19 mouse cellular contexts compared by ENCODE assay signal in the genomic region with DNA sequence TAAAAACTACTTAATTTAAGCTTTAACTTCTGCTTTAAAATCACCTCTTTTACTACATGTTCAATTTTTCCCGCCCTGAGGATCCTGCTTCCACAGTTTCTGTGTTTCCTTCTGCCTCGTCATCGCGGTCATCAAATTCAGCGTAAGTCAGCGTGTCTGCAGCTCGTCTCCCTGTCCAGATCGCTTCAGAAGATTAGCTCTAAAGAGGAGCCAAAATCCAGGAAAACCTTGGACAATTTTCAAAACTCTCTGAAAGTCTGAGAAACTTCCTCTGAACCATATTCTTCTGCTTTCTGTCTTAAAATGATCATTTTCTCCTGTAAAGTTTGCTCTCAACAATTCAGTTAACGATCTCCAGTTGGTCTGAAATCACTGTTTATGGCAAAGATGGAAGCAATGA.
DNase-seq lines count a peak whose midpoint lies in the region; ATAC-seq and TF ChIP-seq lines count a peak whose summit lies in the region.
"Had no signal": no experiment of that assay in that cellular context is flagged by ENCODE, and none has a peak within 500 bp of the region (broad histone marks: within the 10 kb centered on the region; RNA-seq: fewer than 3 reads in every experiment).

No protein-coding gene starts in this region.

- no peaks in the 10 kb centered on the region for H3K4me1 ChIP-seq in intestine, embryonic 14.5 days (replicated peaks; ENCODE audit: control insufficient read depth, insufficient read depth, low read length)
- no peaks in the 10 kb centered on the region for H3K4me1 ChIP-seq in intestine, postnatal 0 days (replicated peaks; ENCODE audit: control insufficient read depth, insufficient read depth, low read length)
- H3K4me1 ChIP-seq: forebrain, embryonic 13.5 days; midbrain, embryonic 12.5 days had no signal

- H3K27me3 ChIP-seq in intestine, embryonic 14.5 days (replicated peaks; ENCODE audit: control insufficient read depth, insufficient read depth, low read length): no peaks in the 10 kb centered on the region
- H3K27me3 ChIP-seq in intestine, postnatal 0 days (replicated peaks; ENCODE audit: control insufficient read depth, insufficient read depth, low read length): no peaks in the 10 kb centered on the region
- H3K27me3 ChIP-seq: forebrain, embryonic 13.5 days; midbrain, embryonic 12.5 days had no signal

- H3K36me3 ChIP-seq in intestine, embryonic 14.5 days (ENCODE audit: control insufficient read depth, insufficient read depth, low read length): no peaks in the 10 kb centered on the region
- H3K36me3 ChIP-seq in intestine, postnatal 0 days (ENCODE audit: control insufficient read depth, insufficient read depth): no peaks in the 10 kb centered on the region
- H3K36me3 ChIP-seq: G1E; midbrain, embryonic 12.5 days had no signal

- 43% methylated on average over 9 of the region's 9 CpGs for WGBS in intestine, embryonic 14.5 days
- 66% methylated on average over 9 of the region's 9 CpGs for WGBS in intestine, postnatal 0 days

- peak overlapping the region; percentile 38; the same call in 1 of the 2 replicates for H3K27ac ChIP-seq in intestine, embryonic 14.5 days (ENCODE audit: low read depth)
- H3K27ac ChIP-seq in intestine, postnatal 0 days (ENCODE audit: low read depth, low read length): no peak overlapping the region
- H3K27ac ChIP-seq: forebrain, embryonic 13.5 days; layer of hippocampus, adult 2 months; midbrain, embryonic 12.5 days had no signal

- no peak overlapping the region for H3K4me3 ChIP-seq in intestine, embryonic 14.5 days (ENCODE audit: low read depth, low read length)
- H3K4me3 ChIP-seq in intestine, postnatal 0 days (ENCODE audit: low read depth, low read length): no peak overlapping the region
- H3K4me3 ChIP-seq: forebrain, embryonic 13.5 days; layer of hippocampus, adult 2 months; midbrain, embryonic 12.5 days had no signal

- peak; percentile 1 to 2 for DNase-seq in cerebellum, postnatal 14 days
- DNase-seq in cerebellum, adult 8-10 months: no peak
- no peak for DNase-seq in intestine, embryonic 14.5 days (ENCODE audit: low spot score)
- peak; percentile 6 for DNase-seq in ovary, postnatal 14 days (ENCODE audit: low spot score)
- DNase-seq in ovary, adult 18-20 months (ENCODE audit: low spot score): no peak
- no peak for DNase-seq in left cerebral cortex, adult 8-10 months (ENCODE audit: low spot score in 2 of 2)
- DNase-seq: adrenal gland, postnatal 25 days; cerebellum, adult 11-12 months; lung, adult 2 months; right cerebral cortex, adult 18-20 months; thymus, postnatal 25 days had no signal

- no peak for TF ChIP-seq CTCF in intestine, postnatal 0 days (IDR thresholded peaks at IDR 0.05; ENCODE audit: low read depth)

- no peak overlapping the region for H3K9ac ChIP-seq in intestine, embryonic 14.5 days (ENCODE audit: low read length)
- H3K9ac ChIP-seq in intestine, postnatal 0 days (ENCODE audit: low read depth, low read length): no peak overlapping the region
- H3K9ac ChIP-seq: forebrain, embryonic 13.5 days; midbrain, embryonic 12.5 days had no signal

- no peak for ATAC-seq in intestine, embryonic 14.5 days (replicated peaks; ENCODE audit: low FRiP score, low TSS enrichment, low read depth)
- ATAC-seq in intestine, postnatal 0 days: no peak
- ATAC-seq: forebrain, embryonic 13.5 days; inflammation-experienced regulatory T-cells, adult 6 months had no signal

- H3K9me3 ChIP-seq in intestine, embryonic 14.5 days (ENCODE audit: control insufficient read depth, low read length): no peaks in the 10 kb centered on the region
- H3K9me3 ChIP-seq in intestine, postnatal 0 days (ENCODE audit: control insufficient read depth): no peaks in the 10 kb centered on the region
- H3K9me3 ChIP-seq: forebrain, embryonic 13.5 days; G1E; midbrain, embryonic 12.5 days had no signal

- H3K4me2 ChIP-seq in intestine, embryonic 14.5 days (ENCODE audit: low read length): no peak overlapping the region
- H3K4me2 ChIP-seq in intestine, postnatal 0 days (replicated peaks; ENCODE audit: low read depth): no peak overlapping the region
- H3K4me2 ChIP-seq: forebrain, embryonic 13.5 days; heart, embryonic 11.5 days; liver, embryonic 11.5 days; midbrain, embryonic 12.5 days had no signal

Comparison
In these comparisons a context has a peak if more than half of its experiments do, and no peak if none do; other contexts are left out.
1. DNase-seq: peak in cerebellum, postnatal 14 days (2 of 2) and ovary, postnatal 14 days (single experiment); none in cerebellum, adult 8-10 months (single experiment), intestine, embryonic 14.5 days (single experiment), ovary, adult 18-20 months (single experiment) and left cerebral cortex, adult 8-10 months (0 of 2).